Mouse (Mus musculus) forebrain, embryonic 16.5 days (tissue): ENCODE measurements around the gene Prmt6. TPM values are rescaled to one million over a fixed set of nuclear protein-coding genes. Genes with fewer than 3 reads are reported as not detected.

Experiments used
- polyA plus RNA-seq: library from polyadenylated mRNA; unstranded; fragments of >200 nt; fragmentation: Nextera tagmentation; extraction: Ambion mirVana; gene quantifications from 2 replicates; pipeline ENCODE4 v1.2.1, GENCODE M21; 2015

Gene Prmt6
- polyA plus RNA-seq, 1 experiment from 2014 or later = 20.2 TPM

Other genes starting within 250 kb of the Prmt6 start
- gene Ntng1, start 107.0 kb downstream of the Prmt6 start, polyA plus RNA-seq = 5.6 and 10.7 TPM in 2 replicates